Mouse (Mus musculus) liver, embryonic 15.5 days (tissue): ENCODE data around the gene Ltbp1. TPM values are rescaled to one million over a fixed set of nuclear protein-coding genes. Genes with fewer than 3 reads are reported as not detected.
A peak's percentile ranks its signal among the peaks of the same experiment; 100 is the strongest.
"Not testable (repeated sequence)": the region's sequence is repeated elsewhere in the genome, so short reads cannot be mapped to it uniquely, and the experiment has no call there.

Experiments used
- ATAC-seq: fragments of 200-750 bp; cut with Nextera tagmentation; 2 replicates; pipeline ENCODE4 v1.8.0; 2017; ENCODE audit warnings: moderate number of reproducible peaks, mild to moderate bottlenecking, moderate library complexity; ENCODE audit not compliant: insufficient read depth
- H3K27ac ChIP-seq: fragments of 300-500 bp; sonication (generic); replicated peaks from 2 replicates; pipeline ENCODE4 v1.5.1; 2015; ENCODE audit warnings: mild to moderate bottlenecking, inconsistent platforms
- H3K27me3 ChIP-seq: fragments of 300-500 bp; sonication (generic); 2 replicates; pipeline ENCODE4 v1.6.1; 2015; ENCODE audit warnings: mild to moderate bottlenecking, inconsistent platforms
- H3K36me3 ChIP-seq: fragments of 300-500 bp; sonication (generic); replicated peaks from 2 replicates; pipeline ENCODE4 v1.6.1; 2015; ENCODE audit warnings: moderate library complexity, mild to moderate bottlenecking, inconsistent platforms
- H3K4me1 ChIP-seq: fragments of 300-500 bp; sonication (generic); replicated peaks from 2 replicates; pipeline ENCODE4 v1.6.1; 2015; ENCODE audit warnings: inconsistent platforms
- H3K4me2 ChIP-seq: fragments of 300-500 bp; sonication (generic); 2 replicates; pipeline ENCODE4 v1.6.1; 2015; ENCODE audit warnings: moderate library complexity, mild to moderate bottlenecking, inconsistent platforms
- H3K4me3 ChIP-seq: fragments of 300-500 bp; sonication (generic); replicated peaks from 2 replicates; pipeline ENCODE4 v1.5.1; 2015; ENCODE audit warnings: mild to moderate bottlenecking, inconsistent platforms
- H3K9ac ChIP-seq: fragments of 300-500 bp; sonication (generic); 2 replicates; pipeline ENCODE4 v1.6.1; 2015; ENCODE audit warnings: moderate library complexity, mild to moderate bottlenecking, inconsistent platforms
- H3K9me3 ChIP-seq: fragments of 300-500 bp; sonication (generic); replicated peaks from 2 replicates; pipeline ENCODE4 v1.6.1; 2016; ENCODE audit warnings: inconsistent platforms
- WGBS: fragments of 180-500 bp; shearing (Covaris S2); methylation state at CpG from one replicate; pipeline ENCODE4 v1.1.7; 2015; ENCODE audit warnings: mixed read lengths; ENCODE audit not compliant: insufficient replicate concordance; 5-methylcytosine and 5-hydroxymethylcytosine counted together
- polyA plus RNA-seq: library from polyadenylated mRNA; unstranded; fragments of >200 nt; fragmentation: Nextera tagmentation; extraction: Ambion mirVana; gene quantifications from 2 replicates; pipeline ENCODE4 v1.2.1, GENCODE M21; 2015

Gene Ltbp1
- polyA plus RNA-seq, 1 experiment from 2014 or later = 1.8 TPM

DNA sequence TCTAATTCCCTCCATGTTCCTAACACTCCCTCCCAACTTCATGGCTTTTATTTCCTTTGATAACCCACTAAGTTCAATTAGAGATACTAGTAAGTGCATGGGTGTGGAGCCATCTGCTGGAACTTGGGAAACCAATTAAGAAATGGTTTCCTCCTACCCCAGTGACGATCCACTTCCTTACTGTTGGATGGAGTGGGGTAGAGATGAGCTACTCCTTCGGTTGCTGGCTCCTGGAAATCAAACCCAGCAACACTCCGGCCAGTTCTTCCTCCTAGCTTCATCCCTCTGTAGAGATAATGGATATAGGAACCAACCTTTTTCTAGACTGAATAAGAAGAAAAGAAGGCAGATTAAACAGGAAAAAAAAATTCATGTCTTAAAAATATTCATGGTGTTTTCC, 113.5 kb downstream of the Ltbp1 start:
- WGBS = 51% methylated on average over 3 of the region's 3 CpGs
- Histone ChIP-seq H3K27me3 (no peaks in the 10 kb centered on the region), H3K9me3 (no peaks in the 10 kb centered on the region), H3K4me3 (no peak overlapping the region), H3K9ac (no peak overlapping the region), H3K4me2 (no peak overlapping the region), H3K4me1 (0 out of 2 replicates have a peak, but pooled peaks cover 3% of the 10 kb centered on the region), H3K36me3 (no peaks in the 10 kb centered on the region), H3K27ac (no peak overlapping the region)
- ATAC-seq = no peak

DNA sequence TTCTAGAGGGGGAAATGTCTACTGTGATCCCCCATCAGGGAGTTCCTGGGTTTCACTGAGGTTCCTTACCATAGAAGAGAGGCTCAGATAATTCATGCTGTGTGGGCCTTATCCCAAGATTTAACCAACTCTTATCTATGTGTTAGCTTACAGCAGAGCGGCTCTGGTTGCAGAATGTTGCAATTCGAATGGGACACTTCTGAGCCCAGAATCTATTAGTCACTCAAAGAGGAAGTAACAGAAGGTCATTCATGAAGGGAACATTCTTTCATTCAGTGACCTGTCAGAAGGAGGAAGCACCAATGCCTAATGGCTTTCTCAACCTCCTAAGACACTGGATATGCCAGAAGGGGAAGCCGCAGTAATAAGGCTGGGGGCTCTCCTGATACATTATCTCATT, 114.1 kb downstream of the Ltbp1 start:
- Histone ChIP-seq H3K4me2 (no peak overlapping the region), H3K27ac (no peak overlapping the region), H3K27me3 (no peaks in the 10 kb centered on the region), H3K36me3 (no peaks in the 10 kb centered on the region), H3K4me3 (no peak overlapping the region), H3K4me1 (0 out of 2 replicates have a peak, but pooled peaks cover 3% of the 10 kb centered on the region), H3K9ac (no peak overlapping the region), H3K9me3 (no peaks in the 10 kb centered on the region)
- ATAC-seq = no peak
- 14% methylated on average over 3 of the region's 3 CpGs for WGBS

DNA sequence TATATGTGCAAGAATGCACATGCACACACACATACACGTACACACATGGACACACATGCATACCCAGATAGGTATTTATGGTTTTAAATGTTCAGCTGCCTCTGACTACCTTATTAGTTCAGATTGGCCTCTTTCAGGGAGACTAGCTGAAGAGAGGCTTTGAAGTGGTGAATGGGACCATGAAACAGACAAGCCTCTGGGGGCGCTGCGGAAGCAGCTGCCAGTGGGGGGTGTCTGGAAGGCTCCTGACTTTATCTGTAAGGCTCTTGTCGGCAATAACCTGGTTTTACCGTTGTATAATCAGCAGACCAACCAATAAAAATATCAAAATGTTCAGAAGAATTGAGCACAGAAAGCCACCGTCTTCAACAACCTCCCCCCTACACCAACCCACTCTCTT, 114.7 kb downstream of the Ltbp1 start:
- Histone ChIP-seq H3K9me3 (no peaks in the 10 kb centered on the region), H3K4me1 (0 out of 2 replicates have a peak, but pooled peaks cover 3% of the 10 kb centered on the region), H3K4me3 (no peak overlapping the region), H3K27me3 (no peaks in the 10 kb centered on the region), H3K36me3 (no peaks in the 10 kb centered on the region), H3K9ac (no peak overlapping the region), H3K4me2 (no peak overlapping the region), H3K27ac (no peak overlapping the region)
- ATAC-seq = no peak
- 51% methylated on average over 6 of the region's 6 CpGs for WGBS

DNA sequence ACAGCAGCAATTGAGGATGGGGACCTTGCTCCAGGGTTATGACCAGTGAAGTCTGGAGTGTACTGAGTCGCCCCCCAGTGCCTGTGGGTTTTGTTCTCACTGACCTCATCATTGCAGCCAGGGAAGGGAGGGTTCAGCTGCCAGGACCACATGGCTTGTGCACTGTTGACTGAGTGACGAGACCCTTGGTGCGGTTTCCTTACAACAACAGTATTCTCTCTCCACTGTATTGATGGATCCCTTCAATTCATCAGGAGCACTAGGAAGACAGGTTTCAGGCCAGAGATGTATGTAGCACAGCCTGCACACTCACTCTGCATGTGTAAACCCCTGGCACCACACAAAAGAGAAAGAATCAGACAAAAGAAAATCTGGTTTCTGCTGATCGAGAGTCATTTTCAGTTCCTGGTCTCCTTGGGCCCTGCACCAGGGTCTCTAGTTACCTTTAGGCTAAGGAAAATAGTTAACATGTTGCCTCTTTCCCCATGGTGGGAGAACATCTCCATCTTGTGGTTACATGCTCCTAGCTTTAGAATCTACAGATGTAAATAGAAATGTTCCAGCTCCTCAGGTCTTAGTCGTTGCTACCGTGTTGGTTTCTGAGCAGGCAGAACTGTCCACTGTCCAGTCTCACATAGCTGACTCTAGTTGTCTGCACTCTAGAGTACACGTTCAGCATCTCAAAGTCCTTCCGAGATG, 117.4 kb downstream of the Ltbp1 start:
- Histone ChIP-seq H3K9ac (no peak overlapping the region), H3K4me2 (no peak overlapping the region), H3K9me3 (no peaks in the 10 kb centered on the region), H3K27ac (no peak overlapping the region), H3K4me3 (no peak overlapping the region), H3K4me1 (0 out of 2 replicates have a peak, but pooled peaks cover 3% of the 10 kb centered on the region), H3K36me3 (no peaks in the 10 kb centered on the region), H3K27me3 (no peaks in the 10 kb centered on the region)
- WGBS = 64% methylated on average over 8 of the region's 8 CpGs
- no peak for ATAC-seq

DNA sequence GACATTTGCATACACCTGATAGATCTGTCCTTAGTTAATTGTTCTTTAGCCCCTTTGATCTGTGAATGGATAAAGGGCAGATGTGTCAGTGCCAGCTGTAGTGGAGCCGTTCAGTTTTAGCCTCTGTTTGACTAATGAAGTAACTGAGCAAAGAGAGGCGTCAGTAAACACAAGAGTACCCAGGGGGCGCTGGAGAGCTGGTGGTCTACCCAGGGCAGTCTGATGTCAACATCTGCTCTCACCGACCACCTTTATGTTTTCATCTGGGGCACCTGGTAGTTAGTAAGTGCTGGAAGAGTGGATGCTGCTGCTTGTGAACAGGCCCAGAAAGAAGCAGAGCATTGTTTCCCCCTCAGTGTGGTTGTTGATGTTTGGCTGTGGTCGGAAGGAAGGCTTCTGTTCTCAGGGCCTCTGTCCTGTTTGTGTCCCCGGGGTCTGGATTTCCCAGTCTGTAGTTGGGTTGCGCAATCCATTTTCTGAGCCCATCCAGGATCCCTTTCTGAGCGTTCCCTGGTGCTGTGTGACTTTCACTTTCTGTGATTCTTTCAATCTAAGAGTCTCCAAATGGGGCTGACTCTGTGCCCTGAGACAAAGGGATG, 123.1 kb downstream of the Ltbp1 start:
- H3K4me1 ChIP-seq = no peaks in the 10 kb centered on the region
- no peak overlapping the region for H3K27ac ChIP-seq
- WGBS = 41% methylated on average over 8 of the region's 8 CpGs
- no peak overlapping the region for H3K4me3 ChIP-seq
- no peak overlapping the region for H3K4me2 ChIP-seq
- no peaks in the 10 kb centered on the region for H3K9me3 ChIP-seq
- no peaks in the 10 kb centered on the region for H3K36me3 ChIP-seq
- ATAC-seq = no peak; the same call in 1 of the 2 replicates
- no peaks in the 10 kb centered on the region for H3K27me3 ChIP-seq
- H3K9ac ChIP-seq = no peak overlapping the region

DNA sequence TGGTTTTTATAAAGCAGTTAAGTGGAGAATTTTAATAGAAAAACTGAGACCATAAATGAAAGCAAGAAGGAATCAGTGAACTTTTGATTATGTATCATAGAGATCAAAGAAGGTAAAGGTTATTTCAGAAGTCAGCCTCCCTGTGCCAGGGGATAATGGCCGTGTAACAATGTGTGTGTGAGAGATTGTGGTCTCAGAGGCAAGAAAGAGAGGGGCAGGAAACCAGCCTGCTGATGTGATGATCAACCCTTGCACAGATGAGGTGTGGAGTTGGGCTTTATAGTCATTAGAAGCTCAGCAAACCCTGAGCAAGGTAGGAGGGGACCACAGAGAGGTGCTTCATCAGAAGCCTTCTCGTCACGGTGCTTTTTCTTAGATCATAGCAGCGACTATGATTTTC, 128.6 kb downstream of the Ltbp1 start:
- Histone ChIP-seq H3K9ac (no peak overlapping the region), H3K4me1 (no peaks in the 10 kb centered on the region), H3K4me3 (no peak overlapping the region), H3K27ac (no peak overlapping the region), H3K27me3 (no peaks in the 10 kb centered on the region), H3K4me2 (no peak overlapping the region), H3K36me3 (no peaks in the 10 kb centered on the region), H3K9me3 (no peaks in the 10 kb centered on the region)
- ATAC-seq = no peak
- 60% methylated on average over 4 of the region's 4 CpGs for WGBS

DNA sequence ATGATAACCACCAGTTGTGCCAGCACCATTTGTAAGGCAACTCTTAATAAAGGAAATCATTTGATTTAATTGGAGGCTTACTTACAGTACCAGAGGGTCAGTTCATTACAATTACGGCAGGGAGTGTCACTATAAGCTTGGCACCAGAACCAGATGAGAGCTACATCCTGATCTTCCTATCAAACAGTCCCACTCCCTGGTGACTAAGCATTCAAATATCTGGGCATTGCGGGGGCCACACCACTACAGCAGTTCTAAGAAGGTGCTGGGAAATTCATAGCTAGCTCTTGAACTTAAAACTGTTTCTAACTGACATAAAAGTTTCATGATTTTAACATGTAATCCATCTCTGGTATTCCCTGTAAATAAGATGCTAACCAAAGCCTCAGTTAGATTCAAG, 134.4 kb downstream of the Ltbp1 start:
- Histone ChIP-seq H3K9ac (no peak overlapping the region), H3K4me3 (no peak overlapping the region), H3K27ac (no peak overlapping the region), H3K4me2 (no peak overlapping the region), H3K4me1 (peaks cover 9% of the 10 kb centered on the region), H3K27me3 (no peaks in the 10 kb centered on the region), H3K9me3 (no peaks in the 10 kb centered on the region), H3K36me3 (no peaks in the 10 kb centered on the region)
- WGBS = 29% methylated on average over 2 of the region's 2 CpGs
- 0 out of 2 replicates have a peak, but pooled peaks have one; percentile 45 for ATAC-seq

DNA sequence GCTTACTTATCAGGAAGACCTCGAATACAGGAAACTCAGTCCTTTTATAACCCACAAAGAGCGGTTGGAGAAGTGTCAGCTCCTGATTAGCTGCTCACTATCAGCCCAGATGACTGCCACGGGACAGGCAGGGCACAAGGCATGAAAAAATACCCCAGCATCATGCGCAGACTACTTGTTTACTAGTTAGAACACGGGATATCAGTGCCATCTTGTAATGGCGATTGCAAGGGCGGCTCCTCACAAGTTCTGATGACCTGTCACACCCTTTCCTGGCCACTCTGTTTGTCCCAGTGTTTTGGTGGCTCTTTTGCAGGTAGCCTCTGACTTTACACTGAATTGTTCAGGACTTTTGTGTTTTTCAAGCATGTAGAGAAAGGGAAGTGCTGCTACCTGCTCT, 137.5 kb downstream of the Ltbp1 start:
- WGBS = 17% methylated on average over 7 of the region's 7 CpGs
- not testable (repeated sequence) for H3K4me1 ChIP-seq, H3K9me3 ChIP-seq, H3K27me3 ChIP-seq, H3K9ac ChIP-seq, H3K36me3 ChIP-seq, H3K4me3 ChIP-seq
- ATAC-seq = peak; percentile 81
- Histone ChIP-seq H3K4me2 (peak overlapping the region; percentile 27; the same call in 1 of the 2 replicates), H3K27ac (peak overlapping the region; percentile 65)

DNA sequence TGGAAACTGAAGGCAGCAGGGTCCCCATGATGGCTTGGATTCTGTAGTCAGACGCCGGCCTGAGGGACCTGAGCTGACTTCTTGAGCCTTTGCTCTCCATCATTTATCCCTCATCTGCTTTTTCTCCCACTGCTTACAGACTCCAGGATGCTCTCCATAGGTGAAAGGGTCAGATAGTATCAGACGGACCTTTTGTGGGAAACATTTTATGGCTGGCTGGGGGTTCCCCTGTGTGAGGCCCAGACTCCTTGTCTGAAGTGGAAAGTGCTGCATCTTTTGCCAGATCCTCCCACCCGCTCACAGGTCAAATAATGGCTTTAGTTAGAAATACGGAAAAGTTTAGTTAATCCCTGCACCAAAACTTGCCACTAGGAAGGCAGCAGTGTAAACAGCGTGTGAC, 138.6 kb downstream of the Ltbp1 start:
- Histone ChIP-seq H3K9ac (no peak overlapping the region), H3K4me1 (peaks cover 9% of the 10 kb centered on the region), H3K27ac (no peak overlapping the region), H3K4me2 (no peak overlapping the region), H3K4me3 (no peak overlapping the region), H3K9me3 (no peaks in the 10 kb centered on the region), H3K27me3 (no peaks in the 10 kb centered on the region), H3K36me3 (no peaks in the 10 kb centered on the region)
- WGBS = 72% methylated on average over 6 of the region's 6 CpGs
- ATAC-seq = no peak

DNA sequence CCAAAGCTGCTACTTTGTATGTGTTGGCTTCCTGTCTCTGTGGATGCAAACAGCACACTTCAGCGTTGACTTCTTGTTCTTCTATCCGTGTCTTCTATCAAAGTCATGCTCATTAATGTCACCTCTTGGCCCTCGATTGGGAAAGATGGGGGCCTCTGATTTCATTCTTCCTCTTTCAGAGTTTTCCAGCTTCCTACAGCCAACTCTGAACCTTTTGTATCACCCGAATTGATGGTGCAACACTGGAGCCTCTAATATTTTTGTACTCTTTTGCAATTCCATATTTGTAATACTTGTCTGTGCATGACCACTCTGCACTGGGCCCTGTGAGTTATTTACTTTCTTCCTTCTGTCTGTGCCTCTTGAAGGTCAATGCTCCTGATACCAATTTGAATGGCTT, 141.8 kb downstream of the Ltbp1 start:
- H3K4me1 ChIP-seq = peaks cover 9% of the 10 kb centered on the region
- H3K27ac ChIP-seq = no peak overlapping the region
- no peaks in the 10 kb centered on the region for H3K27me3 ChIP-seq
- no peak overlapping the region for H3K9ac ChIP-seq
- H3K4me3 ChIP-seq = no peak overlapping the region
- no peaks in the 10 kb centered on the region for H3K36me3 ChIP-seq
- no peaks in the 10 kb centered on the region for H3K9me3 ChIP-seq
- no peak overlapping the region for H3K4me2 ChIP-seq
- 47% methylated on average over 4 of the region's 4 CpGs for whole genome bisulfite sequencing
- ATAC-seq = no peak

DNA sequence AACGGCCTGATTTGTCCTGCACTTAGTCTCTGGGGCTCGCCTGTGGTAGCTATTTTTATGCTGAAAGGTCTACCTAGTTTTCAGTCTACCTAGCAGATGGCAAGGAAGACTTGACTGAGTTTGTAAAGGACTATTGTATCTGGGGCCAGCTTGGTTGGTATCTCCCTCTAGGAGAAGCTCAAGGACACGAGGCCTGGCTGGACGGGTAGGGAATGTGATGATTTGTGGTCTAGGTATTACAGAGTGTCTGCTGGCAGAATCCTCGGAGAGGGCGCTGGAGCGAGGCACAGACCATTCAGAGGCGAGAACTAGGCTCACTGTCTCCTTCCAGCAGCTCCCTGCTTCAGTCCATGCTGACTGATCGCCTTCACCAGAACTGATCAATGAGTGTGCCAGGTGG, 146.4 kb downstream of the Ltbp1 start:
- ATAC-seq = no peak
- H3K4me2 ChIP-seq = no peak overlapping the region
- 72% methylated on average over 9 of the region's 9 CpGs for WGBS

DNA sequence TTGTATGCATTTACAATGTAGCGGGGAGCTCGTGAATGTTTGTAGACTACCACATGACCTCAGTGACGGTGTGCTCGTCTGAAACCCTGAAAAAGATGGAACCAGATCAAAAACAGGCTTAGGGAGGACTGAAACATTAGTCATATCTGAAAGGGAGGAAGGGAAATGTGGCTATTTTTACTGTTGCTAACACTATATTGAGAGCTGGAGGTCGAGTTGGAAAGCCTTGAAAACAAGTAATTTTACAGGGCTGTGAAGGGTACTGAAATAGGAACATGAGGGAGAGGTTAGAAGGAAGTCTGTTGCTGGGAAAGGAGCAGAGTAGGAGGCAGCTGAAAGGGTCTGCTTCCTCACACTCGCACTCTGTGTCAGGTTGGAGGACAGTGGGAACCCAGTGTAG, 147.7 kb downstream of the Ltbp1 start:
- Histone ChIP-seq H3K4me3 (no peak overlapping the region), H3K27me3 (no peaks in the 10 kb centered on the region), H3K4me1 (no peaks in the 10 kb centered on the region), H3K4me2 (no peak overlapping the region), H3K27ac (no peak overlapping the region), H3K9ac (no peak overlapping the region), H3K36me3 (no peaks in the 10 kb centered on the region), H3K9me3 (no peaks in the 10 kb centered on the region)
- no peak for ATAC-seq
- WGBS = 57% methylated on average over 6 of the region's 6 CpGs

More for the DNA sequence above, 146.4 kb downstream of the Ltbp1 start:
- no peaks in the 10 kb centered on the region for H3K9me3 ChIP-seq
- no peak overlapping the region for H3K27ac ChIP-seq
- no peak overlapping the region for H3K4me3 ChIP-seq
- no peaks in the 10 kb centered on the region for H3K4me1 ChIP-seq
- H3K36me3 ChIP-seq = no peaks in the 10 kb centered on the region
- no peak overlapping the region for H3K9ac ChIP-seq
- H3K27me3 ChIP-seq = no peaks in the 10 kb centered on the region
